Mouse (Mus musculus) MEL (cell line): ENCODE results near the gene Smbd1. TPM values are rescaled to one million over a fixed set of nuclear protein-coding genes. Genes with fewer than 3 reads are reported as not detected.

Source experiments
- DNase-seq: peaks from one replicate; pipeline ENCODE4 v3.0.0; 2011; ENCODE audit warnings: low read depth, low spot score
- H3K27ac ChIP-seq: 2 replicates; pipeline ENCODE4 v1.5.1; 2012; ENCODE audit warnings: low read depth, mild to moderate bottlenecking, control low read depth, low read length, moderate library complexity; ENCODE audit not compliant: control insufficient read depth
- H3K27me3 ChIP-seq, 2 experiments: fragments of 150-350 bp in 1 of 2; sonication (generic) in 1 of 2; 2 replicates each; pipeline ENCODE4 v1.6.1; 2012; ENCODE audit warnings: low read length in 2 of 2, mild to moderate bottlenecking in 2 of 2, improper control_type of control experiment in 1 of 2, moderate library complexity in 1 of 2; ENCODE audit not compliant: insufficient read depth in 2 of 2, control insufficient read depth in 1 of 2
- H3K36me3 ChIP-seq, 2 experiments: 2 replicates each; pipeline ENCODE4 v1.6.1; 2012 to 2014; ENCODE audit warnings: low read length in 2 of 2, improper control_type of control experiment in 1 of 2, inconsistent platforms in 1 of 2, mild to moderate bottlenecking in 1 of 2; ENCODE audit not compliant: insufficient read depth in 2 of 2, control insufficient read depth in 1 of 2
- H3K4me1 ChIP-seq, 2 experiments: fragments of 150-350 bp in 1 of 2; sonication (generic) in 1 of 2; 2 replicates each; pipeline ENCODE4 v1.6.1; 2012; ENCODE audit warnings: low read length in 2 of 2, improper control_type of control experiment in 1 of 2, mild to moderate bottlenecking in 1 of 2; ENCODE audit not compliant: insufficient read depth in 2 of 2, control insufficient read depth in 1 of 2
- H3K4me3 ChIP-seq, 2 experiments: fragments of 150-350 bp in 1 of 2; sonication (generic) in 1 of 2; 2 replicates each; pipeline ENCODE4 v1.5.1; 2012; ENCODE audit warnings: low read depth in 2 of 2, low read length in 2 of 2, mild to moderate bottlenecking in 2 of 2, moderate library complexity in 2 of 2, control low read depth in 1 of 2, improper control_type of control experiment in 1 of 2; ENCODE audit not compliant: control insufficient read depth in 1 of 2, insufficient read depth in 1 of 2
- H3K79me2 ChIP-seq: 2 replicates; pipeline ENCODE4 v1.6.1; 2012; ENCODE audit warnings: mild to moderate bottlenecking, low read length, moderate library complexity; ENCODE audit not compliant: control insufficient read depth, poor library complexity, insufficient read depth
- H3K9ac ChIP-seq: 2 replicates; pipeline ENCODE4 v1.6.1; 2012; ENCODE audit warnings: low read depth, mild to moderate bottlenecking, control low read depth, low read length, moderate library complexity; ENCODE audit not compliant: control insufficient read depth, poor library complexity, severe bottlenecking
- H3K9me3 ChIP-seq: fragments of 150-350 bp; sonication (generic); replicated peaks from 2 replicates; pipeline ENCODE4 v1.6.1; 2012; ENCODE audit warnings: mild to moderate bottlenecking, low read length, improper control_type of control experiment, moderate library complexity; ENCODE audit not compliant: insufficient read depth
- CHD1 ChIP-seq: IDR thresholded peaks from 2 replicates; pipeline ENCODE4 v1.6.1; 2012; ENCODE audit warnings: low read depth, mild to moderate bottlenecking, inconsistent platforms, low read length, improper control_type of control experiment
- CHD2 ChIP-seq: IDR thresholded peaks from 2 replicates; pipeline ENCODE4 v1.6.1; 2011; ENCODE audit warnings: low read length, improper control_type of control experiment
- ELF1 ChIP-seq: IDR thresholded peaks from 2 replicates; pipeline ENCODE4 v1.6.1; 2014; ENCODE audit warnings: low read depth, mild to moderate bottlenecking, inconsistent platforms, low read length, improper control_type of control experiment, moderate library complexity
- ETS1 ChIP-seq: IDR thresholded peaks from 2 replicates; pipeline ENCODE4 v1.6.1; 2012; ENCODE audit warnings: low read depth, mild to moderate bottlenecking, inconsistent platforms, low read length, improper control_type of control experiment, moderate library complexity
- HCFC1 ChIP-seq: IDR thresholded peaks from 2 replicates; pipeline ENCODE4 v1.6.1; 2012; ENCODE audit warnings: low read depth, mild to moderate bottlenecking, inconsistent platforms, low read length, improper control_type of control experiment, moderate library complexity
- MAFK ChIP-seq: IDR thresholded peaks from 2 replicates; pipeline ENCODE4 v1.6.1; 2011; ENCODE audit warnings: low read depth, mild to moderate bottlenecking, low read length, improper control_type of control experiment, borderline replicate concordance
- MAX ChIP-seq: IDR thresholded peaks from 2 replicates; pipeline ENCODE4 v1.6.1; 2011; ENCODE audit warnings: low read length, improper control_type of control experiment
- MAZ ChIP-seq: IDR thresholded peaks from 2 replicates; pipeline ENCODE4 v1.6.1; 2012; ENCODE audit warnings: low read depth, mild to moderate bottlenecking, inconsistent platforms, low read length, improper control_type of control experiment
- MYC ChIP-seq: IDR thresholded peaks from 2 replicates; pipeline ENCODE4 v1.6.1; 2011; ENCODE audit warnings: low read depth, mild to moderate bottlenecking, low read length, improper control_type of control experiment, moderate library complexity
- NELFE ChIP-seq: IDR thresholded peaks from 2 replicates; pipeline ENCODE4 v1.6.1; 2011; ENCODE audit warnings: low read depth, low read length, improper control_type of control experiment
- POLR2A ChIP-seq, 2 experiments: IDR thresholded peaks; 2 replicates each; pipeline ENCODE4 v1.6.1; 2011 to 2012; ENCODE audit warnings: low read length in 2 of 2, mild to moderate bottlenecking in 2 of 2, control low read depth in 1 of 2, improper control_type of control experiment in 1 of 2, low read depth in 1 of 2, moderate library complexity in 1 of 2; ENCODE audit not compliant: control insufficient read depth in 1 of 2, insufficient read depth in 1 of 2, poor library complexity in 1 of 2
- POLR2AphosphoS2 ChIP-seq: IDR thresholded peaks from 2 replicates; pipeline ENCODE4 v1.6.1; 2011; ENCODE audit warnings: low read length, improper control_type of control experiment
- POLR2AphosphoS5 ChIP-seq: IDR thresholded peaks from 2 replicates; pipeline ENCODE4 v1.6.1; 2012; ENCODE audit warnings: low read depth, borderline replicate concordance, mild to moderate bottlenecking, inconsistent platforms, low read length, moderate library complexity, mixed read lengths
- RAD21 ChIP-seq: IDR thresholded peaks from 2 replicates; pipeline ENCODE4 v1.6.1; 2011; ENCODE audit warnings: mild to moderate bottlenecking, low read depth, low read length, improper control_type of control experiment
- RCOR1 ChIP-seq: IDR thresholded peaks from 2 replicates; pipeline ENCODE4 v1.6.1; 2012; ENCODE audit warnings: low read depth, mild to moderate bottlenecking, inconsistent platforms, low read length, improper control_type of control experiment
- SMC3 ChIP-seq: IDR thresholded peaks from 2 replicates; pipeline ENCODE4 v1.6.1; 2011; ENCODE audit warnings: low read depth, low read length, improper control_type of control experiment
- TBP ChIP-seq: IDR thresholded peaks from 2 replicates; pipeline ENCODE4 v1.8.0; 2011; ENCODE audit warnings: low read depth, low read length, improper control_type of control experiment
- USF1 ChIP-seq: IDR thresholded peaks from 2 replicates; pipeline ENCODE4 v1.6.1; 2014; ENCODE audit warnings: low read depth, mild to moderate bottlenecking, inconsistent platforms, low read length, improper control_type of control experiment, moderate library complexity
- USF2 ChIP-seq, 2 experiments: IDR thresholded peaks; 2 replicates each; pipeline ENCODE4 v1.6.1; 2011 to 2012; ENCODE audit warnings: improper control_type of control experiment in 2 of 2, low read length in 2 of 2, borderline replicate concordance in 1 of 2, inconsistent platforms in 1 of 2, low read depth in 1 of 2, mild to moderate bottlenecking in 1 of 2; ENCODE audit not compliant: insufficient read depth in 1 of 2
- ZC3H11A ChIP-seq: IDR thresholded peaks from 2 replicates; pipeline ENCODE4 v1.6.1; 2012; ENCODE audit warnings: low read depth, mild to moderate bottlenecking, inconsistent platforms, low read length, improper control_type of control experiment
- polyA plus RNA-seq, 2 experiments: library from polyadenylated mRNA; stranded (reverse) in 1 of 2; unstranded in 1 of 2; fragments of >175 nt in 1 of 2; fragments of >200 nt in 1 of 2; gene quantifications; 2 replicates each; pipeline versions ENCODE4 v1.2.1 to v1.2.4; 2012; ENCODE audit warnings: low replicate concordance in 2 of 2, low read depth in 1 of 2; ENCODE audit not compliant: insufficient read length in 2 of 2, insufficient read depth in 1 of 2, missing spikeins in 1 of 2
- total RNA-seq: library from RNA; depleted of rRNA; stranded (reverse); fragments of 300-350 nt; gene quantifications from 2 replicates; pipeline ENCODE4 v1.2.3, GENCODE M21; 2012

Smbd1 gene
- total and polyA plus RNA-seq, 3 experiments = not detected

- no peaks in the 10 kb centered on the region for H3K27me3 ChIP-seq
- DNase-seq = no peak
- no peaks in the 10 kb centered on the region for H3K36me3 ChIP-seq
Measured at GRCm38 (mm10) chr16:32822881-32823280, 12.6 kb upstream of the Smbd1 start.

GRCm38 (mm10) chr16:32822450-32822827 lies 12.2 kb upstream of the Smbd1 start:
- no peak overlapping the region for H3K9ac ChIP-seq
- H3K9me3 ChIP-seq = no peaks in the 10 kb centered on the region
- no peaks in the 10 kb centered on the region for H3K79me2 ChIP-seq
- no peaks in the 10 kb centered on the region for H3K4me1 ChIP-seq
- no peak for TF ChIP-seq ELF1
- TF ChIP-seq POLR2A (IDR thresholded peaks at IDR 0.05; ENCODE audit: control insufficient read depth in 1 of 2, insufficient read depth in 1 of 2, low read depth in 1 of 2, low read length in 2 of 2, poor library complexity in 1 of 2) = no peak
- TF ChIP-seq CHD1 = no peak
- no peak for TF ChIP-seq ZC3H11A
- no peak for TF ChIP-seq SMC3
- no peak for TF ChIP-seq RAD21
- TF ChIP-seq NELFE = no peak
- no peak for TF ChIP-seq MAX
- TF ChIP-seq HCFC1 = no peak
- TF ChIP-seq POLR2AphosphoS5 = no peak
- TF ChIP-seq POLR2AphosphoS2 = no peak
- no peak for TF ChIP-seq MAFK
- TF ChIP-seq MAZ = no peak
- no peak overlapping the region for H3K27ac ChIP-seq
- H3K36me3 ChIP-seq = no peaks in the 10 kb centered on the region
- no peaks in the 10 kb centered on the region for H3K27me3 ChIP-seq
- DNase-seq = no peak
- H3K4me3 ChIP-seq = no peak overlapping the region

More at GRCm38 (mm10) chr16:32822881-32823280, 12.6 kb upstream of the Smbd1 start:
- H3K9me3 ChIP-seq = no peaks in the 10 kb centered on the region
- no peak overlapping the region for H3K27ac ChIP-seq
- H3K79me2 ChIP-seq = no peaks in the 10 kb centered on the region
- no peak for TF ChIP-seq MYC
- TF ChIP-seq ELF1 = no peak
- no peak for TF ChIP-seq CHD2
- no peak for TF ChIP-seq POLR2AphosphoS2
- TF ChIP-seq POLR2AphosphoS5 = no peak
- TF ChIP-seq RCOR1 = no peak
- TF ChIP-seq TBP = no peak
- TF ChIP-seq USF2 (IDR thresholded peaks at IDR 0.05; ENCODE audit: borderline replicate concordance in 1 of 2, insufficient read depth in 1 of 2, low read depth in 1 of 2, low read length in 2 of 2) = no peak
- no peak for TF ChIP-seq USF1
- no peak for TF ChIP-seq ETS1
- no peak for TF ChIP-seq HCFC1
- H3K4me3 ChIP-seq = no peak overlapping the region
- no peaks in the 10 kb centered on the region for H3K4me1 ChIP-seq
- no peak overlapping the region for H3K9ac ChIP-seq
